Mouse (Mus musculus): ENCODE data around the gene Cd28.

Cd28 gene

GRCm38 (mm10) chr1:60716567-60716966 is at the start of gene Cd28:
Gene Cd28, plus strand, starts transcription at chr1:60716800.
- no peak for DNase-seq (ENCODE audit: low read depth in 1 of 2, low spot score in 2 of 2)

- no peak for DNase-seq (ENCODE audit: low read depth in 1 of 2, low spot score in 2 of 2)
Measured at GRCm38 (mm10) chr1:60667873-60668616, 48.6 kb upstream of the Cd28 start.

GRCm38 (mm10) chr1:60669048-60669447 is 47.6 kb upstream of the Cd28 start:
- DNase-seq (ENCODE audit: low read depth in 1 of 2, low spot score in 2 of 2): no peak

- DNase-seq (ENCODE audit: low read depth in 1 of 2, low spot score in 2 of 2): no peak
Measured at GRCm38 (mm10) chr1:60669664-60670063, 46.9 kb upstream of the Cd28 start.

DNA sequence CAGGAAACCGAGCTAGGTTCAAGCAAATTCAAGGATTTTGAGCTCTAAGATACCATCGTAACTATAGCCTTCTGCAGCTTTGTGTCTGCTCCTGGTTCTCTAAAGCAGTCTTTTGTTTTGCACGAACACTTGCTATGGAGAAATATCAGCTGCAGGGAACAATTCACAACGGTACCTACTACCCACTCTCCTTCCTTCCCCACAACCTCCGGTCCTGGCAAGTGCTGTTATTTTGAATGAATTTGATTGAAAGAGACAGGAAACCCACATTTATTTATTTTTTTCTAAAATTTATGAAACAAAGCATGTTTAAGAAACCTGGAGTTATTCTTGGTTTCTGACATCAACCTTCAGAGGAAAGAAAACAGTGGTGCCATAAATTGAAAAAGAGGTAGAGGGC is 46.4 kb upstream of the Cd28 start:
- DNase-seq (ENCODE audit: low read depth in 1 of 2, low spot score in 2 of 2): no peak

DNA sequence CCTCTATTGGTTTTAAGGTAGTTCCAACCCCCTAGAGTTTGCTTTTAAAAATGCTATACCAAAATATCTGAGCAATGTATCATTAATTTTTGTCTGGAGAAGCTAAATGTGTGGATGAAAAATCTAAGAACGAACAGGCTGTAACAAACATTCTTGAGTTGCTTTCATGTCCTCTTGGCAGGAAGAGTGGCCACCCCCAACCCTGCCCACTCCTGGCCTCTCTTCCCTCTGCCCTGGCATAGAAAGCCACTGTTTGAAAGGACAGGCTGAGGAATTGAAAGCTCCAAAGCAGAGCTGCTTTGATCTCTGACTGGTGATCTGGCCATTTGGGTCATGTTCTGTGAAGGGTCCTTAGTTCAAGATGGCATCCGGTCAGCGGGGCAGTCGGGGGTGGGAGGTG is 32.8 kb upstream of the Cd28 start:
- DNase-seq (ENCODE audit: low read depth in 1 of 2, low spot score in 2 of 2): no peak

- DNase-seq (ENCODE audit: low read depth in 1 of 2, low spot score in 2 of 2): no peak
Measured at GRCm38 (mm10) chr1:60696115-60696895, 20.3 kb upstream of the Cd28 start.

DNA sequence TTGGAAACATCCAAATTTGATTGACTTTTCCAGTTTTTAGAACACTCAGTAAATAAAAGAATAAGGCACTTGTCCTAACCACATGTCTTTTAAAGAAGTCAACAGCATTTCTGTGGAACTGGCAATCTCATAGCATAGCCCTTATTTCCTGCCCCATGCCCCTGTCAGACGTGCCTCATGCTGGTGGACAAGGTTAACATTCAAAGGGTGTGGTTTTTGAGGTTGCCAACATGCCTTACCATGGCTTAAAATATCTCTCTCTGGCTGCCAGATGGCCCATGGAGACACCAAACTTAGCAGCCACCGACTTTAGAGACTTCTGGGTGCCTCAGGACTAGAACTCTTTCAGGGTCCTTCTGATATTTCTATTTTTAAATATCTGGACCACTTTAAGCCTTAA is 14.0 kb upstream of the Cd28 start:
- no peak for DNase-seq (ENCODE audit: low read depth in 1 of 2, low spot score in 2 of 2)

DNA sequence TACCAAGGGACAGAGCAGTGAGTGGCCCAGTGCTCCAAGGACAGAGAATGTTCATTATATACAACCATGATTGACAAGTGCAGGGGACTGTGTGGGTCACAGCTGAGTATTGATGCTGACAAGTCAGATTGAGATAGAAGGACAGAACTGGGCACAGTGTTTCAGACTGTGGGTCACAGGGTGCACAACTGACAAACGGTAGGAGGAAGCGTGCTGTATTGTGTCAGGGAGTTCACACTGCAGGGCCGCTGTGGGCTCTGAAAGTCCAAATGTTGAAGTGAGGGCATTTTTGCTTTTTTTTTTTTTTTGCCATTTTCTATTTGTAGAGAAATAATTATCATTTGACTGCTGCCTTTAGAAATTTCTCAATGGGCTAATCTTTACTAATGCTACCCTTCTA is 3.4 kb upstream of the Cd28 start:
- DNase-seq (ENCODE audit: low read depth in 1 of 2, low spot score in 2 of 2): no peak

GRCm38 (mm10) chr1:60715651-60716196 is 876 bp upstream of the Cd28 start:
- no peak for DNase-seq (ENCODE audit: low read depth in 1 of 2, low spot score in 2 of 2)

GRCm38 (mm10) chr1:60718580-60718979 is 2.0 kb downstream of the Cd28 start:
- DNase-seq (ENCODE audit: low read depth in 1 of 2, low spot score in 2 of 2): no peak

- DNase-seq (ENCODE audit: low read depth in 1 of 2, low spot score in 2 of 2): no peak
Measured at GRCm38 (mm10) chr1:60723555-60723954, 7.0 kb downstream of the Cd28 start.

DNA sequence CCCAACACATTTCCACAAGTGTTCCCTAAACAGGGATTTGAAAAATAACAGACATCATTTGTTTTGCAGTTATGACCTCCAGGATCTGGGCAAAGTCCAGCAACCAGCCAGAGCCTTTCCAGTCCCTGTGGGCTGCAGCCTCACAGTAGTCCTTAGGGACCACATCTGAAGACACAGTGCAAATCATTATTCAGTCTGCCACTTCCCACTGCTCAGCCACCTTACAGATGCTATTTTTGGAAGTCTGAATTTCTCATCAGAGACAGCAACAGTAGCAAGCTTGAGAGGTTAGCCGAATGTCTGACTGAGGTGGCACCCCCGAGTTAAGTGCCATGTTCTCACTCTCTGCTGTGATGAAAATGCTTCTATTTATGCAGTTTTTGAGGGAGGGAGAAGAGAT is 15.3 kb downstream of the Cd28 start:
- DNase-seq (ENCODE audit: low read depth in 1 of 2, low spot score in 2 of 2): no peak

DNA sequence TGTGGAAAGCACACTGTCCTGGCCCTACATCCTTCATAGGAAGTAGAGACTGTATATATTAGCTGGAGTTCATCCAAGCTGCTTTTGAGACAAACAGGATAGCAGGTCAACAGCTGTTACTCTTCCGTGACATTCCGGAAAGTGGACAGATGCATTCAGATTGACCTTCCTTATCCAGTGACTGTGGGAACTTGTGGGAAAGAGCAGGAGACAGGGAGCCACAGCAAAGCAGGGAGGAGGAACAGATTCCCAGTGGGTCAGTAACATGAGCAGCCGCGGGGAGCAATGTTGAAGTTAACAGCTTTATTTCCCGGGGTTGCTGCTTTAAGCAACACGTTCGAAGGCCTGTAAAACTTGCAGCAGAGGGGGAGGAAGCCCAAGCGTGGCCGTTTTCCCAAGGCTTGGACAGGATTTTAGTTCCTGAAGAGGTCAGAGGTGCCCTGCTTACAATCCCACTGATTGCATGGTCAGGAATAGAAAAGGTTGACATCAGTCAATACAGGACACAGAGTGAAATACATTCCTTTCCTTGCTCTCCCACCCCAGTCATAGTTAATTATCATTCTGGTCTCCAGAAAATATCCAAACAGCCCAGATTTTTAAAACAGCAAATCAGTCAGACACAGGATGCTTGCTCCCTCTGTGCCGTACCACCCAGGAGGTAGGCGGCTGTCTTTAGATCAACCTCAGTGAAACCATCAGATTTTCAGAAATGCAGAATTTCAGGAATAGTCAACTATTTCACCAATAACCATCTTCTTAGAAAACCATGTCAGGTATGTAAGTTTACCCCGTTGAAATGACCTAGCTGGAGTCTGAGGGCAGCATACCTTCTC is 18.7 kb downstream of the Cd28 start:
- DNase-seq (ENCODE audit: low read depth in 1 of 2, low spot score in 2 of 2): no peak

DNA sequence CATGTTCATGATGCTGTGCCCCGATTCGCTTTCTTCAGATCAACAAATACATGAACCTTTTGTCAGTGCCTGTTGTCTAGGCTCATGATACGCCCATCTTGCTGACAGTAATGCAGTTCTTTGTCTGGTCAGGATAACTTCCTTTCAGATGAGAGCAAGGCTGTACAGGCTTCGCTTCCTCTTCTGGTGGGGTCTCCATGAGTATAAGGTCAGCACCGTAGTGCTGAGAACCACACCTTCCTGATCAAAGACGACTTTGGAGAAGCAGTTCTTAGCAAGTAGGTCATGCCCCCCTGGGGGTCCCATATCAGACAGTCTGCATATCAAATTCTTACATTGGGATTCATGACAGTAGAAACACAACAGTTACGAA is 19.3 kb downstream of the Cd28 start:
- no peak for DNase-seq (ENCODE audit: low read depth in 1 of 2, low spot score in 2 of 2)

- DNase-seq (ENCODE audit: low read depth in 1 of 2, low spot score in 2 of 2): no peak
Measured at GRCm38 (mm10) chr1:60744266-60744665, 27.7 kb downstream of the Cd28 start.

DNA sequence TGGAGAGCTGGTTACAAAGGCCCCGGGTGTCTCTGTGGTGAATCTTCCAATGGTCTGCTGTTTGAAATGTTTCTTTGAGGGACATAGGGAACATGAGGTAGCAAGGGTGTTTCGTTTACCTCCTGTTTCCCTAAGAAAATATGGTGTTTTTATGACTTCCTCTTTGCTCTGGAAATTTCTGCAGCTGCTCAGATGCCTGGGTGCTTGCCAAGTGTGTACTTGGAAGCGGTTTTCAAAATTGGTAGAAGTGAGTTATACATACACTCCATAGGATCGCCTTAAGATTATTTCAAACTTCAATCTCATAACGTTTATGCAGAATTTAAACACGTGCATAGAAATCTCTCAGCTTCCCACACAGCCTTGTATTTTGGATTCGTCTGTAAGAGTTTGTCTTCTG is 29.1 kb downstream of the Cd28 start:
- peak in 1 of 2 experiments; percentile 9 for DNase-seq (ENCODE audit: low read depth in 1 of 2, low spot score in 2 of 2)

DNA sequence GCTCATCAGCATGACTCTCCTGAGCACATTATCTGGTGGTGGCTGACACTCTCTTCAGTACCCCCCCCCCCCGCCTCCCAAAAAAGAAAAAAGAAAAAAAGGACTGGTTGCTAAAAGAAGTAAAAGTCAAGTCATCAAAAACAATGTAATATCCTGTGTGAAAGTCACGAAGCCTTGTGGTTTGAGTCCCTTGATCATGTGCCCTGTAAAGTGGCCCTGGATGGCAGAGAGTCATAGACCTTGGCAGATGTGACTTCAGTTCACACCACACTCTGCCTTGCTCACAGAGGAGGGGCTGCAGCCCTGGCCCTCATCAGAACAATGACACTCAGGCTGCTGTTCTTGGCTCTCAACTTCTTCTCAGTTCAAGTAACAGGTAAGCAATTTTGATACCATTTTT is 29.6 kb downstream of the Cd28 start:
- no peak for DNase-seq (ENCODE audit: low read depth in 1 of 2, low spot score in 2 of 2)

- DNase-seq (ENCODE audit: low read depth in 1 of 2, low spot score in 2 of 2): no peak
Measured at GRCm38 (mm10) chr1:60746856-60747255, 30.3 kb downstream of the Cd28 start.

DNA sequence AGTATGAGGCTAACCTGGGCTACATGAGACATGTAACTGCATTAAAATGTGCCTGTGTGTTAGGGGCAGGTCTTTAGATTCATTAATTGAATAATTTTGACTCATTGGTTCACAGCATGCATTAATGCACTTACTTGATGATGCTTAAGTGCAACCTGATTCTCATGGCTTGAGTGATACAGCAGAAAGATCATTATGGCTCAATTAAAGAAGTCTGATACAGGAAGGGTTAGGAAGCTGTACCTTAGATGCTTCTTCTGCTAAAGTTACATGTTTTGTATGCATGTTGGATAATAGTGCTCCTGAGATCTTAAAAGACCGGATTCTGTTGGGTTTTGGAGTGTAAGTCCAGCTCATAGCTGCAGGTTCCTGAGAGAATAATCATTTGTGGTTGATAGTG is 31.7 kb downstream of the Cd28 start:
- no peak for DNase-seq (ENCODE audit: low read depth in 1 of 2, low spot score in 2 of 2)

DNA sequence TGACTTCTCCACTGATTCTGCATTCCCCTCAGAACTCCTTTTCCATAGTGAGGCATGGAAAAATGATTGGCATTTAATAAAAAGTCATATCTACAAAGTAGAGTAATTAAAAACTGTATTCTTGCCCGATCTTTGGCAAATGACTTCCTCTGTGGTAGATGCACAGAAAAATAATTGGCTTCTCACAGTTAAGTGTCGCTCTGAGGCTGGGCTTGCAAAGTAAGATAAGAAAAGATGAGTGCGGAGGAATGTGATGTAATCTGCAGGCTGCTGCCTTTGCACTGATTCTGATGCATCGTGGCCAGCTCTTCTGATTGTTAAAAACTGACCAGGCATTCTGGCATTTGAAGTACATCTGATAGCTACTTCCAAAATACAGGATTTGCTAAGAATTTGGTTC is 32.3 kb downstream of the Cd28 start:
- DNase-seq (ENCODE audit: low read depth in 1 of 2, low spot score in 2 of 2): no peak

All from monocyte, adult 2 months (primary cell).